Mouse (Mus musculus) liver, postnatal 0 days (tissue): ENCODE data around the gene Pard6a. TPM values are rescaled to one million over a fixed set of nuclear protein-coding genes. Genes with fewer than 3 reads are reported as not detected.
A peak's percentile ranks its signal among the peaks of the same experiment; 100 is the strongest.

Experiments
- ATAC-seq: fragments of 200-750 bp; cut with Nextera tagmentation; 2 replicates; pipeline ENCODE4 v1.8.0; 2017; ENCODE audit warnings: mild to moderate bottlenecking, moderate library complexity
- DNase-seq: peaks from one replicate; pipeline ENCODE4 v3.0.0-alpha.2; 2016
- H3K27ac ChIP-seq: fragments of 300-500 bp; sonication (generic); 2 replicates; pipeline ENCODE4 v1.5.1; 2014; ENCODE audit warnings: antibody characterized with exemption, moderate library complexity, mild to moderate bottlenecking, low read depth
- H3K27me3 ChIP-seq: fragments of 300-500 bp; sonication (generic); 2 replicates; pipeline ENCODE4 v1.6.1; 2014; ENCODE audit warnings: low read length, control low read depth, mixed read lengths; ENCODE audit not compliant: insufficient read depth
- H3K36me3 ChIP-seq: fragments of 300-500 bp; sonication (generic); replicated peaks from 2 replicates; pipeline ENCODE4 v1.6.1; 2014; ENCODE audit warnings: mild to moderate bottlenecking, control low read depth, low read length, moderate library complexity, mixed read lengths; ENCODE audit not compliant: insufficient read depth
- H3K4me1 ChIP-seq: fragments of 300-500 bp; sonication (generic); 2 replicates; pipeline ENCODE4 v1.6.1; 2014; ENCODE audit warnings: antibody characterized with exemption, mild to moderate bottlenecking, control low read depth; ENCODE audit not compliant: insufficient read depth
- H3K4me2 ChIP-seq: fragments of 300-500 bp; sonication (generic); 2 replicates; pipeline ENCODE4 v1.6.1; 2014; ENCODE audit warnings: low read depth, mild to moderate bottlenecking, low read length, moderate library complexity, mixed read lengths
- H3K4me3 ChIP-seq: fragments of 300-500 bp; sonication (generic); 2 replicates; pipeline ENCODE4 v1.5.1; 2014; ENCODE audit warnings: low read depth, low read length
- H3K9ac ChIP-seq: fragments of 300-500 bp; sonication (generic); replicated peaks from 2 replicates; pipeline ENCODE4 v1.6.1; 2014; ENCODE audit warnings: mild to moderate bottlenecking, moderate library complexity
- H3K9me3 ChIP-seq: fragments of 300-500 bp; sonication (generic); 2 replicates; pipeline ENCODE4 v1.6.1; 2016; ENCODE audit warnings: mild to moderate bottlenecking, control low read depth, low read length, mixed read lengths
- CTCF ChIP-seq: sonication (generic); IDR thresholded peaks from 2 replicates; pipeline ENCODE4 v1.5.1; 2016; ENCODE audit warnings: antibody characterized with exemption, low read depth
- EP300 ChIP-seq: IDR thresholded peaks from 2 replicates; pipeline ENCODE4 v1.6.1; 2016; ENCODE audit warnings: antibody characterized with exemption, low read depth, mild to moderate bottlenecking
- WGBS: fragments of 180-500 bp; shearing (Covaris S2); extraction: QIAGEN DNeasy Blood & Tissue Kit; methylation state at CpG from one replicate; pipeline ENCODE4 v1.1.7; 2014; ENCODE audit not compliant: insufficient replicate concordance; 5-methylcytosine and 5-hydroxymethylcytosine counted together
- polyA plus RNA-seq: library from polyadenylated mRNA; unstranded; fragments of >200 nt; fragmentation: Nextera tagmentation; extraction: Ambion mirVana; gene quantifications from 2 replicates; pipeline ENCODE4 v1.2.1, GENCODE M21; 2015

Gene Pard6a
- polyA plus RNA-seq, 1 experiment from 2014 or later = 6.6 TPM

DNA sequence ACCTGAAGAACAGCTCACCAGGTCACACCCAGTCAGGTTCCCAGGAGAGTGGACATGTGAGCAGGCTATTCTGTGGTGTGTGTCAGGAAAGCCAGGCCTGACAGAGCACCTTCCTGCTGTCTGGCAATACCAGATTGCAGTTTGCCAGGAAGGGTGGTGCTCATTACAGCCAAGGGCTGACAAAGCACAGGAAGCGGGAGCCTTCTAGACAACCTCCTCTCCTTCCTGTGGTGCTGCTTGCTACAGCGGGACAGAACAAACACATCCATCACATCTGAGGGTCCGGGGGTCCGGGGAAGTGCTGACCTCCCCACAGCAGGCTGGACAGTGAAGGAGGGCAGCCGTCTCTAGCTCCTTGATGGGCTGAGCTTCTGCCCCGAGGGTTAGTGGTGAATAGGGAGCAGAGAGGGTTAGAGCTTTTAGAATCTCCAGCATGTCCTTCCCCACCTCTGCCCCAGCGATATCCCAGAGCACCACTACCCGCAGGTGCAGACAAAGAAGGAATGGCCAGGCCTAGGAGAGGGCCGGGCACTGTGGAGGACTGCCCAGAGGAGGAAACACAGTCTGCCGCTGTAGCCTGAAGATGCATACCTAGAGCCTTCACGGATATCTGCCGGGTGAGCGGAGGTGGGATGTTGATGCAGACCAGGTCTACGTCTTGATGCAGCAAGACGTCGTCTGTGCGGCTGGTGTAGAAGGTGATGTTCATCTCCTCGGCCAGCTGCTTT is 26.6 kb downstream of the Pard6a start:
- no peaks in the 10 kb centered on the region for H3K27me3 ChIP-seq
- H3K36me3 ChIP-seq = no peaks in the 10 kb centered on the region; the same call in 1 of the 2 replicates
- no peak for TF ChIP-seq CTCF
- peak; percentile 54; the same call in 1 of the 2 replicates for TF ChIP-seq EP300
- DNase-seq = peak; percentile 27
- H3K4me3 ChIP-seq = no peak overlapping the region
- no peak overlapping the region; the same call in 1 of the 2 replicates for H3K27ac ChIP-seq
- no peaks in the 10 kb centered on the region for H3K4me1 ChIP-seq
- no peaks in the 10 kb centered on the region for H3K9me3 ChIP-seq
- WGBS = 54% methylated on average over 18 of the region's 18 CpGs
- peak; percentile 72 for ATAC-seq
- no peak overlapping the region for H3K9ac ChIP-seq
- no peak overlapping the region for H3K4me2 ChIP-seq

- ATAC-seq (no peak), DNase-seq (no peak)
- no peak overlapping the region for H3K27ac ChIP-seq
- H3K4me3 ChIP-seq = no peak overlapping the region
- 65% methylated on average over 5 of the region's 5 CpGs for WGBS
- H3K36me3 ChIP-seq = no peaks in the 10 kb centered on the region
- H3K9me3 ChIP-seq = no peaks in the 10 kb centered on the region
- no peak overlapping the region for H3K9ac ChIP-seq
- 0 out of 2 replicates have a peak, but pooled peaks cover 3% of the 10 kb centered on the region for H3K27me3 ChIP-seq
- no peak overlapping the region for H3K4me2 ChIP-seq
- TF ChIP-seq EP300 (0 out of 2 replicates have a peak, but pooled peaks have one; percentile 42), CTCF (no peak)
- no peaks in the 10 kb centered on the region for H3K4me1 ChIP-seq
These were observed 31.2 kb downstream of the Pard6a start for GRCm38 (mm10) chr8:105732186-105732585.

DNA sequence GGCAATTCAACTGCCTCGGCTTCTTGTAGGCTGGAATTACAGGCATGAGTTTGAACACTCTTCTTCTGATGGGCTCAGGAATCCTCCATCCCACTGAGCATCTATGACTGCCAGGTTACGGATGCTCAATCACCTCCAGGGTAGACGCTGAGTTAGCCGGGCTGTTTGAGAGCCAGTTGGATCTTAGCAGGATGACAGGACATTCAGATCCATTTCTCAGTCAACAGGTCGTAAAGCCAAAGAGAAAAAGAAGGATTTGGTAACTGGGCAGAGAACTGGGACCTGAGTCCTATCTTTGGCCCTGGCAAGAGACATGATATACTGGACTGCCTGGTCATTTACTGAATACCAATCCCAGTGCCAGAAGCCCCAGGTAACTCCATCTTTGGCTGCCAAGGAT is 38.3 kb downstream of the Pard6a start:
- Histone ChIP-seq H3K9me3 (no peaks in the 10 kb centered on the region), H3K27me3 (0 out of 2 replicates have a peak, but pooled peaks cover 3% of the 10 kb centered on the region), H3K36me3 (no peaks in the 10 kb centered on the region), H3K9ac (no peak overlapping the region), H3K4me3 (no peak overlapping the region), H3K4me1 (no peaks in the 10 kb centered on the region), H3K27ac (no peak overlapping the region), H3K4me2 (no peak overlapping the region)
- ATAC-seq = no peak
- 82% methylated on average over 5 of the region's 5 CpGs for WGBS
- no peak for DNase-seq
- TF ChIP-seq CTCF (no peak), EP300 (no peak)

GRCm38 (mm10) chr8:105743301-105743700 is 42.4 kb downstream of the Pard6a start:
- no peak overlapping the region for H3K4me3 ChIP-seq
- DNase-seq = no peak
- TF ChIP-seq EP300 (no peak), CTCF (no peak)
- H3K9me3 ChIP-seq = no peaks in the 10 kb centered on the region
- H3K36me3 ChIP-seq = no peaks in the 10 kb centered on the region
- no peaks in the 10 kb centered on the region for H3K27me3 ChIP-seq
- peaks cover 7% of the 10 kb centered on the region for H3K4me1 ChIP-seq
- ATAC-seq = no peak
- no peak overlapping the region for H3K9ac ChIP-seq
- WGBS = 82% methylated on average over 4 of the region's 4 CpGs
- no peak overlapping the region for H3K27ac ChIP-seq
- no peak overlapping the region for H3K4me2 ChIP-seq

- 34% methylated on average over 11 of the region's 11 CpGs for WGBS
- TF ChIP-seq CTCF (no peak), EP300 (no peak)
- no peak overlapping the region for H3K9ac ChIP-seq
- ATAC-seq (peak; percentile 82), DNase-seq (peak; percentile 88)
- H3K27me3 ChIP-seq = no peaks in the 10 kb centered on the region
- H3K4me3 ChIP-seq = no peak overlapping the region
- peak overlapping the region; percentile 47; the same call in 1 of the 2 replicates for H3K4me2 ChIP-seq
- H3K4me1 ChIP-seq = peaks cover 12% of the 10 kb centered on the region
- peak overlapping the region; percentile 41 for H3K27ac ChIP-seq
- no peaks in the 10 kb centered on the region for H3K36me3 ChIP-seq
- H3K9me3 ChIP-seq = no peaks in the 10 kb centered on the region
These were observed 49.7 kb downstream of the Pard6a start for GRCm38 (mm10) chr8:105750606-105751005.

Other genes starting within 250 kb of the Pard6a start
- gene Tppp3, start 229.6 kb upstream of the Pard6a start, polyA plus RNA-seq = 1.4 and 3.8 TPM in 2 replicates
- 2.1 and 2.3 TPM in 2 replicates for gene Zdhhc1, start 204.2 kb upstream of the Pard6a start, polyA plus RNA-seq
- 0.13 TPM in 1 of 2 replicates, not detected in the other for gene Hsd11b2, start 182.4 kb upstream of the Pard6a start, polyA plus RNA-seq
- gene Atp6v0d1, start 135.1 kb upstream of the Pard6a start, polyA plus RNA-seq = 48.0 and 50.2 TPM in 2 replicates
- 6.2 and 6.8 TPM in 2 replicates for gene Ripor1, start 95.9 kb upstream of the Pard6a start, polyA plus RNA-seq
- gene Ctcf, start 64.6 kb upstream of the Pard6a start, polyA plus RNA-seq = 41.1 and 42.2 TPM in 2 replicates
- 0.17 TPM in 1 of 2 replicates, not detected in the other for gene Agrp, start 63.8 kb upstream of the Pard6a start, polyA plus RNA-seq
- gene Carmil2, start 14.9 kb upstream of the Pard6a start, polyA plus RNA-seq = 0.73 and 0.88 TPM in 2 replicates
- 20.6 and 22.4 TPM in 2 replicates for gene Acd, start within 50 bp of the Pard6a start, polyA plus RNA-seq
- not detected in 2 replicates for gene 4933405L10Rik, start 6.5 kb downstream of the Pard6a start, polyA plus RNA-seq
- gene Enkd1, start 7.1 kb downstream of the Pard6a start, polyA plus RNA-seq = 2.9 and 3.3 TPM in 2 replicates
- 2.4 and 2.9 TPM in 2 replicates for gene Gfod2, start 57.5 kb downstream of the Pard6a start, polyA plus RNA-seq
- gene Ranbp10, start 126.2 kb downstream of the Pard6a start, polyA plus RNA-seq = 18.9 and 20.9 TPM in 2 replicates
- gene Tsnaxip1, start 126.6 kb downstream of the Pard6a start, polyA plus RNA-seq = not detected in 2 replicates
- 8.9 and 9.0 TPM in 2 replicates for gene Cenpt, start 152.1 kb downstream of the Pard6a start, polyA plus RNA-seq
- gene Thap11, start 154.0 kb downstream of the Pard6a start, polyA plus RNA-seq = 19.6 and 21.5 TPM in 2 replicates
- gene Nutf2, start 159.4 kb downstream of the Pard6a start, polyA plus RNA-seq = 67.6 and 71.9 TPM in 2 replicates
- gene Edc4, start 179.7 kb downstream of the Pard6a start, polyA plus RNA-seq = 5.8 and 7.2 TPM in 2 replicates
- not detected in 2 replicates for gene Nrn1l, start 192.4 kb downstream of the Pard6a start, polyA plus RNA-seq
- gene Pskh1, start 199.3 kb downstream of the Pard6a start, polyA plus RNA-seq = 11.5 and 11.8 TPM in 2 replicates
- 0.16 and 0.31 TPM in 2 replicates for gene Ctrl, start 232.7 kb downstream of the Pard6a start, polyA plus RNA-seq
- 57.1 and 62.0 TPM in 2 replicates for gene Psmb10, start 237.3 kb downstream of the Pard6a start, polyA plus RNA-seq
- 322 and 346 TPM in 2 replicates for gene Lcat, start 242.2 kb downstream of the Pard6a start, polyA plus RNA-seq